Mouse (Mus musculus) gastrocnemius, postnatal 36 days (tissue): ENCODE measurements around the gene Olfr643. TPM values are rescaled to one million over a fixed set of nuclear protein-coding genes. Genes with fewer than 3 reads are reported as not detected.
"Not testable (repeated sequence)": the region's sequence is repeated elsewhere in the genome, so short reads cannot be mapped to it uniquely, and the experiment has no call there.

Experiments used
- DNase-seq, 2 experiments: peaks; one replicate each; pipeline ENCODE4 v3.0.0; 2022
- intact Hi-C: fragments of 180-260 bp; cut with DNase I; formaldehyde crosslinking; loops from one replicate; pipeline ENCODE4 v1.15.1; 2025
- total RNA-seq, 2 experiments: library from RNA; stranded (reverse); gene quantifications; 2 replicates each; pipeline ENCODE4 v1.2.3; 2021

The Olfr643 gene
- total RNA-seq, 2 experiments from 2014 or later = not detected

DNA sequence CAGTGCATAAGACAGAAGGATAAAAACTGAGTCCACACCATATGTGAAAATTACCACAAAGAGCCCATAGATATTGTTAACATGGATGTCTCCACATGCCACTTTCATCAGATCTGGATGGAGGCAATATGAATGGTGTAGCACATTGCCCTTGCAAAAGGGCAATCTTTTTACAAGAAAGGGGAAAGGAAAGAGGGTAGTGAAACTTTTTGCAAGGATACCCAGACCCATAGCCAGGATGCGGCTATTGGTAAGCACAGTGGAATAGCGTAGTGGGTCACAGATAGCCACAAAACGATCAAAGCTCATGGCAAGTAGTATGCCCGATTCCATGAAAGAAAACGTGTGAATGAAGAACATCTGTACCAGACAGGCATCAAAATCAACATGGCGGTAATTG, 115.6 kb downstream of the Olfr643 start:
- no peak for DNase-seq
- intact Hi-C loops = no loop called here

DNA sequence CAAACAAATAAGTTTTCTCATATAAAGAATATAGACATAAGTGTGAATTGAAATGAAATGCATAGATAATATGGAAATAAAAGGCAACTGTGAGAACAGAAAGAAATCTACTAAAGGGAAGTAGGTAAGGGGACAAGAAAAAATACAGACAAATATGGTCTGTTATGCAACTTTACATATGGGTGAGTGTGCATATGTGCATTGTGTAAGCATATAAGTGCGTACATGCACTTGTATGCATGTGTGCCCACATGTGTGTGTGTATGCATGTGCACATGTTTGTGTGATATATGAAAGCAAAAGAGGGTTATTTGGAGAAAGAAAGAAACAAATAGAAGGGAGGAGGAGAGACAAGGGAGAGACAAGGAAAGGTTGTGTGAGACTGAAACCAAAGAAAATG, 118.3 kb downstream of the Olfr643 start:
- intact Hi-C loops = no loop called here
- DNase-seq = no peak

DNA sequence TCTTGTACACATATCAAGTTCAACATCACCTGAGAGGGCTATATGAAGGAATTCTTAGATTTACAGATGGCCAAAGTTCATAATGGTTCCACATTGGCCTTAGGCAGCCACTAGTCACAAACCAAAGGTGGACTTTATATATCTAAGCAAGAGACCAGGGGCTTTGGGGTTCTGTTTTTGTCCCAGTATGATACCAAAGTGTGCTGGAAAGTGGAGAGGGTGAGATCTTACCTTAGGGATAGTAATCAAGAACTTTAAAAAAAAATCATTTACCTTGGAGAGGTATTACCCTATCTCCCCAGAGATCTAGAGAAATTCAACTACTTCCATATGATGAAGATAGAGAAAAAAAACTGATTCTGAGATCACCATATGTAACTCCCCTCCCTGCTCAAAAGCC, 120.0 kb downstream of the Olfr643 start, which contains the start of gene Olfr639:
Gene Olfr639 (minus strand): TSS at position 101 of the 400 bp plus-strand sequence.
- DNase-seq = no peak
- intact Hi-C loops = no loop called here

DNA sequence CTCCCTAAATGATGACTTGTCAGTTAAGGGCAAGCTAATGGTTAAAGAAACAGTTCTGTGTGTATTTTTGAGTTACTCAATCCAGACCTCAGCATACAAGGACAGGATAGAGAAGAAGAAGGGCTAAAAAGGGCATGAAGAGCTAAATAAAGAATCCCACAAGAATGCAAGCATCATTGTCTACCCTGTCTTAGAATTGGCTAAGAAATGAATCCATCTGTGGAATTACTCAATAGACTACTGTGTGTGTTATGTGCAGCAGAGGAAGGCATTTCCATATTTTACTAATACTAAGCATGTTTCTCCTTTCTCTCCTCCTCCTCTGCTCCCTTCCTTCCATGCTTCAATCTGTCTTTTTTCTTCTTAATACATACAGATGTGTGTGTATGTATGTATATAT, 138.1 kb downstream of the Olfr643 start:
- intact Hi-C loops = no loop called here

DNA sequence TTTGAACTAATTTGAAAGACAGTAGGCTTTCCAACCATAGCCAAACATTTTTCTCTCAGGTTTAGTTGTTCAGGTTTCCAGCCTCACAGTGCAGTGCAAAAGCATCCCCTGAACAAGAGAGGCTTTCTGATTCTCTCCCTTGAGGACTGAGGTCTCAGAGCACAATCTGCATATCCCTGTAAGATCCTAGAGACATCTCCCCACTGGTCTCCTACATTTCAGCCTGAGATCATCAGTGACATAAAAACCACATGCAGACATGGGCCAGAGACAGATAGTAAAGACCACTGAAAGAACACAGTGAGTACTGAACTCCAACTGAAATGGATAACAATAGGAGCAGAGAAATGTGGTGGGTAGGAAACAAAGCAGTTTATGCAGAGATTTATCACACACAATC, 138.8 kb downstream of the Olfr643 start, which contains the start of gene Olfr638:
Gene Olfr638 (plus strand): TSS at position 301 of the 400 bp plus-strand sequence.
- intact Hi-C loops = no loop called here
- no peak for DNase-seq

More for the DNA sequence above, 138.1 kb downstream of the Olfr643 start:
- no peak for DNase-seq

DNA sequence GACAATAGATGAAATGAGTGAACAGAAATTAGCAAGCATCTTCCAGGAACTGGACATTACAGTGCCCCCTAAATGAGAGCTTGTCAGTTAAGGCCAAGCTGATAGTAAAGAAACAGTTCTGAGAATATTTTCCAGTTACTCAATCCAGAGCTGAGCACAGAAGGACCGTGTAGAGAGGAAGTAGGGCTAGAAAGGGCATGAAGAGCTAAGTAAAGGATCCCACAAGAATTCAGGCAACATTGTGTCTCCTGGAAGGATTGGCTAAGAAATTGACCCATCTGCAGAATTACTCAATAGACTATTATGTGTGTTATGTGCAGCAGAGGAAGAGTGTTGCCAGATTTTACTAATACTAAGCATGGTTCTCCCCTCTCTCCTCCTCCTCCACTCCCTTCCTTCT, 165.4 kb downstream of the Olfr643 start:
- no peak for DNase-seq
- intact Hi-C loops = no loop called here

DNA sequence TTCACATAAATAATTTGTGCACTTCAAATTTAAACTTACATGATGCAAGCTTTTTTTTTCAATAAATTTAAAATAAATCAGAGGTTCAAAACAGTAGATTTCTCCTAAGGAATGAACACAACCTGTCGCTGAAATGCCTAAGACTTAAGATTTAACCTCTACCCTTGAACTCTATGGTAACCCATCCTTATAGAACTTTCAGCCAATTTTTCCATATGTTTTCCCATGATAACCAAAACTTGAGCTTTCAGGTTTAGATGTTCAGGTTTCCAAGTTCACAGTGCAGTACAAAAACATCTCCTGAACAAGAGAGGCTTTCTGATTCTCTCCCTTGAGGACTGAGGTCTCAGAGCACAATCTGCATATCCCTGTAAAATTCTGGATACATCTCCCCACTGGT, 166.4 kb downstream of the Olfr643 start, which contains the start of gene Olfr635:
Gene Olfr635 (plus strand): TSS at position 301 of the 400 bp plus-strand sequence.
- no peak for DNase-seq
- intact Hi-C loops = no loop called here

DNA sequence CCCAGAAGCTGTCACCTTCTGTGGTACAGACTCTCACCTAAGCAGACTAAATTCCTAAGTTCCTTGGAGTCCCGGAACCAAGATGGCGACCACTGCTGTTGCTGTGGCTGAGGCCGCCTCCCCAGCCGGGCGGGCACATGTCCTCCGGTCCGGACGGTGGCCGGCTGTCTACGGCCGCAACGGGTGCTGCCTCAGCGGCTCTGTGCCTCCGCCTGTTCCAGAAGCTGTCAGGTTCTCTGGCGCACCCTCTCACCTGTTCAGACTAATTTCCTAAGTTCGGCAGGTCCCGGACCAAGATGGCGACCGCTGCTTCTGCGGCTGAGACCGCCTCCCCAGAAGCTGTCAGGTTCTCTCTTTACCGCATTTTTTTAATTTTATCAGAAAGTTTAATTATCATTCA, 170.3 kb downstream of the Olfr643 start:
- intact Hi-C loops, DNase-seq: not testable (repeated sequence)

Other genes with a start within 250 kb of the Olfr643 start
- not detected for gene Olfr64, start 242.9 kb downstream of the Olfr643 start, total RNA-seq
- gene Olfr65, start 233.9 kb downstream of the Olfr643 start, total RNA-seq = not detected
- not detected for gene Olfr631, start 208.6 kb downstream of the Olfr643 start, total RNA-seq
- gene Olfr632, start 203.1 kb downstream of the Olfr643 start, total RNA-seq = not detected
- gene Olfr633, start 193.0 kb downstream of the Olfr643 start, total RNA-seq = not detected
- not detected for gene Olfr635, start 166.3 kb downstream of the Olfr643 start, total RNA-seq
- not detected for gene Olfr638, start 138.7 kb downstream of the Olfr643 start, total RNA-seq
- gene Olfr639, start 120.1 kb downstream of the Olfr643 start, total RNA-seq = not detected
- not detected for gene Olfr640, start 111.8 kb downstream of the Olfr643 start, total RNA-seq
- gene Olfr641, start 102.0 kb downstream of the Olfr643 start, total RNA-seq = not detected
- gene Olfr642, start 84.7 kb downstream of the Olfr643 start, total RNA-seq = not detected
- not detected for gene 4930516K23Rik, start 76.0 kb downstream of the Olfr643 start, total RNA-seq
- gene Olfr644, start 65.5 kb downstream of the Olfr643 start, total RNA-seq = not detected
- not detected for gene Olfr645, start 51.9 kb downstream of the Olfr643 start, total RNA-seq
- not detected for gene Olfr646, start 32.5 kb downstream of the Olfr643 start, total RNA-seq
- not detected for gene Ubqln5, start 7.6 kb downstream of the Olfr643 start, total RNA-seq
- not detected for gene Ubqln3, start 5.9 kb upstream of the Olfr643 start, total RNA-seq
- gene Ubqlnl, start 13.2 kb upstream of the Olfr643 start, total RNA-seq = not detected
- not detected for gene Olfm5, start 27.4 kb upstream of the Olfr643 start, total RNA-seq
- not detected for gene Olfr648, start 46.0 kb upstream of the Olfr643 start, total RNA-seq
- gene Olfr649, start 58.6 kb upstream of the Olfr643 start, total RNA-seq = not detected
- under 1 TPM in 1 of 2 experiments, not detected in 1; 0.20 TPM for gene Trim6, start 81.4 kb upstream of the Olfr643 start, total RNA-seq
- 1 to 10 TPM in 1 of 2 experiments, under 1 TPM in 1; 0.67 to 1.4 TPM for gene Trim34a, start 107.1 kb upstream of the Olfr643 start, total RNA-seq
- under 1 TPM; 0.62 to 0.66 TPM for gene Trim5, start 150.7 kb upstream of the Olfr643 start, total RNA-seq
- 1 to 10 TPM; 2.3 to 2.4 TPM for gene Trim12a, start 178.1 kb upstream of the Olfr643 start, total RNA-seq
- gene Trim34b, start 192.1 kb upstream of the Olfr643 start, total RNA-seq = under 1 TPM in 1 of 2 experiments, not detected in 1; 0.39 TPM
- 1 to 10 TPM; 1.8 to 2.0 TPM for gene Trim12c, start 216.0 kb upstream of the Olfr643 start, total RNA-seq
- not detected for gene Trim30b, start 232.5 kb upstream of the Olfr643 start, total RNA-seq